Mouse (Mus musculus) thymus, postnatal 4 days (tissue): ENCODE measurements around the gene L3hypdh.

Experiments used
- DNase-seq: peaks from one replicate; pipeline ENCODE4 v3.0.0; 2021

The L3hypdh gene

GRCm38 (mm10) chr12:72085329-72086165 lies at the start of gene L3hypdh, which contains the start of gene Jkamp:
TSS of gene L3hypdh (minus strand) at chr12:72085439.
TSS of gene Jkamp (plus strand) at chr12:72085589.
- DNase-seq, result peak; percentile 100

GRCm38 (mm10) chr12:72129203-72129602 lies 44.0 kb upstream of the L3hypdh start:
- no peak for DNase-seq

GRCm38 (mm10) chr12:72115686-72116345 lies 30.6 kb upstream of the L3hypdh start:
- DNase-seq, result no peak

- DNase-seq, result no peak
Measured at GRCm38 (mm10) chr12:72115126-72115525, 29.9 kb upstream of the L3hypdh start.

- DNase-seq, result peak; percentile 43
Measured at GRCm38 (mm10) chr12:72104525-72105281, 19.5 kb upstream of the L3hypdh start.

GRCm38 (mm10) chr12:72104027-72104426 lies 18.8 kb upstream of the L3hypdh start:
- no peak for DNase-seq

- no peak for DNase-seq
Measured at GRCm38 (mm10) chr12:72102776-72103175, 17.5 kb upstream of the L3hypdh start.

GRCm38 (mm10) chr12:72096966-72097365 lies 11.7 kb upstream of the L3hypdh start:
- DNase-seq, result no peak

- DNase-seq, result no peak
Measured at GRCm38 (mm10) chr12:72089802-72090201, 4.6 kb upstream of the L3hypdh start.

GRCm38 (mm10) chr12:72086166-72086825 lies 1.1 kb upstream of the L3hypdh start:
- peak; percentile 22 for DNase-seq

GRCm38 (mm10) chr12:72085024-72085328 lies 263 bp downstream of the L3hypdh start:
- DNase-seq, result no peak

- no peak for DNase-seq
Measured at GRCm38 (mm10) chr12:72084261-72085023, 797 bp downstream of the L3hypdh start.

GRCm38 (mm10) chr12:72083265-72083664 lies 2.0 kb downstream of the L3hypdh start:
- DNase-seq, result no peak

GRCm38 (mm10) chr12:72082370-72082769 lies 2.9 kb downstream of the L3hypdh start:
- no peak for DNase-seq

GRCm38 (mm10) chr12:72081961-72082360 lies 3.3 kb downstream of the L3hypdh start:
- no peak for DNase-seq

- DNase-seq, result no peak
Measured at GRCm38 (mm10) chr12:72078248-72078647, 7.0 kb downstream of the L3hypdh start.

GRCm38 (mm10) chr12:72070327-72071269 lies 14.6 kb downstream of the L3hypdh start, which contains the start of gene Gpr135:
TSS of gene Gpr135 (minus strand) at chr12:72071125.
- peak; percentile 83 for DNase-seq

- no peak for DNase-seq
Measured at GRCm38 (mm10) chr12:72069626-72070326, 15.5 kb downstream of the L3hypdh start.

GRCm38 (mm10) chr12:72057780-72058179 lies 27.5 kb downstream of the L3hypdh start:
- no peak for DNase-seq

GRCm38 (mm10) chr12:72053851-72054250 lies 31.4 kb downstream of the L3hypdh start:
- no peak for DNase-seq
